Mouse (Mus musculus) kidney, postnatal 4 days (tissue): ENCODE data around the gene Topbp1.
"Not testable (repeated sequence)": the region's sequence is repeated elsewhere in the genome, so short reads cannot be mapped to it uniquely, and the experiment has no call there.

ENCODE experiments used
- DNase-seq, 2 experiments: peaks; one replicate each; pipeline ENCODE4 v3.0.0; 2021; ENCODE audit warnings: mixed read lengths in 2 of 2

The Topbp1 gene

DNA sequence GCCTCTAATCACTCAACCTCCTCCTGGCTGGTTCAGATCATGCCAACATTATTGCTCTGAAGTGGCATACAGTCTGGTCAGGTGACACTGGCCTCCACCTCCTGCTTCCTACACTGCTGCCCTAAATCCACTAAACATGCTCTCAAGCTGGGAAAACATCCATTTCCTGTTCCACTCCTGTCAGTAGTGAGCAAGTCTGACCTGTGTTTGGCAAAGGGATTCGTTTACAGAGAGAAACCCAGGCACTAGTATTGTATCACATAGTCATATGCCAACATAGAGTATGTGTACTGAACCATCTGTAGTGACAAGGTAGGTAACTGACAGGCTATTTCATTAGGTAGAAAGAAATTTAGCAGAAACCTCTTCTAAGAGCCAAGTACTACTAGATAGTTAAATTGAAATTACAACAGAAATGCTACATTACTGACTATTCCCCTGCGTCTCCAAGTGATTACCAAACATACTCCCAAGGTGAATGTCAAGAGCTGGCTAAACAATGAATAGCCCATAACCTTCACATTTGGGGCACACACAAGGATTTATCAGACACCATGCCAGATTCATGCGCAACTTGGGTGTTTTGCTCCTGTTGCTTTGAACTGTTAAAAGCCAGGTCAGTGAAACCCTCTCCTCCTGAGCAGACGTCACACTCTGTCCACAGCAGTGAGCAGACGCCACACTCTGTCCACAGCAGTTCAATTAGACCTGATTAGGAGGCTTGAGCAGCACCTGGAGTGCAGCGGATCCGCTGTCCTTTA, 48.7 kb downstream of the Topbp1 start:
- DNase-seq, result not testable (repeated sequence)

- no peak for DNase-seq
Observed at GRCm38 (mm10) chr9:103357893-103358292, 52.9 kb downstream of the Topbp1 start.

DNA sequence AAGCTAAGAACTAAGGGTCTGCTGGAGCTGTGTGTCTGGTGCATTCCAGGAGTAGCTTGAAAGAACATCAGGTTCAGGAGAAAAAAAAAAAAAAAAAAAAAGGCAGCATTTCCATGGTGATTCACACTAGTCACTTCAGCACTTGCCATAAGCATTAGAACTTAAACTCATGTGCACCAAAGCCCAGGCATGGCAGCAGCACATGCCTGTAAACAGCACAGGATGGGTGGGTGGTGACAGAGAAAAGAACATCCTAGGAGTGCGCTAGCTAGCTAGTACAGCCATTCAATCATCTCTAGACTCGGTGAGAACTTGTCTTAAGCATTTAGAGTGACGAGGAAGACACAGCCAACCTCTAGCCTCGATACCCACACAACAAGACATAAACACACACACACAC, 53.5 kb downstream of the Topbp1 start:
- DNase-seq, result no peak

GRCm38 (mm10) chr9:103360642-103361041, 55.6 kb downstream of the Topbp1 start:
- no peak for DNase-seq

GRCm38 (mm10) chr9:103363088-103363487, 58.1 kb downstream of the Topbp1 start:
- DNase-seq, result no peak

DNA sequence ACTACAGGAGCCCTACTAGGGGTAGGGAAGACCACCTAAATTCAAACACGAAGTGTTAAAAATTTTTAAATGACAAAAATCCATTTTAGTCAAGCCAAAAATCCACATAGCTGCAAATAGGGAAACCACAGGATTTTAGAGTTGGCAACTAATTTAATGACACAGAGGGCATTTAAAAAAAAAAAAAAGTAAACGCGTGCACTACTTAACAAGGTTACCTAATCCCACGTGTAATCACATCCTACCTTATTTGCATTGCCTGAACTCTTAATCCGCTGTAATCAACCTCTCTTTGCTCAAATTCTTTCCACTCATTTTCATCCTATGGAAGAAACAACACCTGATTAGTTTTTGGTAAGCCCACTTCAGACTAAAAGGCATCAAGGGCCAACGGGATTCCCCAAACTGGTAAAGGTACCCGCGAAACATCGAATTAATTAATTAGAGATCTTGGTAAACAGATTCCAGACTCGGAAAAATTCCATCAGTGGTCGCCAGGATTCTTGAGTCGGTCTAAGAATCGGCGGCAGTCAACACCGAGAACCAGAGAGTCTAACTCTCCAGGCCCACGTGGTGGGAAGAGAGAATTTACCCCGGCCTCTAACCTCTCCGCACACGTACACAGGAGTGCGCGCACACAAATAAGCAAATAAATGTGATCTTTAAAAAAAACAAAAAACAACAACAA, 58.9 kb downstream of the Topbp1 start:
- DNase-seq, result peak; percentile 28 to 47

- peak; percentile 73 to 84 for DNase-seq
Observed at GRCm38 (mm10) chr9:103364601-103365289, 59.7 kb downstream of the Topbp1 start.

DNA sequence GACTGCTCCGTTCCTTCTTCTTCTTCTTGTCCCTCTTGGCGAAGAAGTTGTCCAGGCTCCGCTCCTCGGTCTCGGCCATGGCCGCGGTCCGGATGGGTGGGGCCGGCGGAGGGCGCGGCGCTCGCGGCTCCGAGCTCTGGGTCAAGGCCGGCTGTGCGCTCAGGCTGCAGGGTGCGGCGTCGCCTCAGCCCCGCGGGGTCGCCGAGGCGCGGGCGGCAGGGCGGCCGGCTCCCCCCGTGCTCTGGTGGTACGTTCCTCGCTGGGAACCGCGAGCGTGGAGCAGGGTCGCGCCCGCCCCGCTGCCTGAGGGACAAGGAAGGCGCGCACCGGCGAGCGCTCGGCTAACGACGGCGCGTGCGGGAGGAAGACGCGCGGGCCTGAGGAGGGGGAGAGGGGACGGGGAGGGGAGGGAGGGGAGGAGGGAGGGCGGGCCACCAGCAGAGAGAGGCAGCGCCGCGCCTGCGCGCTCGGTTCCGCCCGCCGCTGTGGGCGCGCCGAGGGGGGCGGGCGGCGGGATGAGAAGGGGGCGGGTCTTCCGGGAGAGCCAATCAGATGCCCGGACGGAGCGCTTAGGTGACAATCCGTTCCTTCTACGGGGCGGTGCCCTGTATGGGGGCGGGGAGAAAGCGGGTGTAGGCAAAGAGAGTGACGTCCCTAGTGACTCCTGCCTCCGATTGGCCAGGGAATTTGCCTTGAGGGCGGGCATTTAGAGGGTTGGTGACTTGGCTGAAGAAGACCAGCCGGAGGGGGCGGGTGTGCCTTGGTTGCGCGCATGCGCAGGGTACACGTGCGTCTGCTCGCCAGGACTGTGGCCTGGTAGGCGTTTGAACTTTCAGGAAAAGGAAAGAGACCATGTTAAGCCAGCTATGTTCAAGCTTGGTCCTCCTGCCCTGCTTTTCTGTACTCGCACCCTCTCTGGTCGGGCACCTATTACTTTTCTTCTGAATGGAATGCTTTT, 60.6 kb downstream of the Topbp1 start, which contains the start of gene Cdv3:
Gene Cdv3 (minus strand): TSS at position 551 of the 958 bp plus-strand sequence.
- peak; percentile 99 to 100 for DNase-seq

- DNase-seq, result no peak
Observed at GRCm38 (mm10) chr9:103366356-103366755, 61.3 kb downstream of the Topbp1 start.

GRCm38 (mm10) chr9:103369951-103370350, 64.9 kb downstream of the Topbp1 start:
- no peak for DNase-seq

GRCm38 (mm10) chr9:103372271-103373010, 67.4 kb downstream of the Topbp1 start:
- DNase-seq, result no peak

DNA sequence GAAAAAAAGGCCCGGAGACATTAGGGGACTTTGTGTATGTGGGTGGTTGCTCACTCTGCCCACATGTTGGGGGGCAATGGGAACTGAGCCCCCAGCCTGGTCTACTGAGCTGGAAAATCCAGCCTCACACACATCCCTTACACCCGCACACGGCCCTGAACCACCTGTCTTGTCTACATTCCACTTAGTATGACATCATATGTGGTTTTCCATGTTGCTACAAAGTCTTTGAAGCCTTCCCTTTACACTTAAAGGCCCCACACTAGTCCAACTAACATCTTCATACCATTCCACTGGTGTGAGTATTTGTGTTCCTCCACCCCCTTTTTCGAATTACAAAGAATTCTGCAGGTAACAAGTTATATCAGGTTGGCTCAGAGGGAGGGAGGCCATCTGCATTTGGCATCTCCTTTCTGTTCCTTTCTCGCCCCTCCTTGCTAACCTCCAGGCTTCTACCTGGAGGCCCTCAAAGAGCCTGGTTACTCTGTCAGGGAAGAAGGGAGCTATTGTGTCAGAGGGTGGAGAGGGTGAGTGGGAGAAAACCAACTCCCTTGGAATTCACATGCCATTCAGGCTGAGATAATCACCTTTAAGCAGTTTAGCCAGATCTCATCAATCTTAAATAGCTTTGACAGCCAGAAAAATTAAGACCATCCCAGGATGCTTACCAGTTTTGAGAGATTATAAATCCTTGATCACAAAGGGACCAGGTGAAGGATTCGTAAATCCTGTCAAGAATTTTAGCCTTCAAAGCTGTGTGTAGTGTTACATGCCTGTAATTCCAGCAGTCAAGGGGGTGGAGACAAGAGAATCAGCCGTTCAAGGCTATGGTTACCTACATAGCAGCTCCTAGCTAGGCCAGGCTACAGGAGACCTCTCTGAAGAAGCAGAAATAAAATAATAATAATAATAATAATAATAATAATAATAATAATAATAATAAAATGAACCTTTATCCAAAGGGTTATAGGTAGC, 71.6 kb downstream of the Topbp1 start:
- no peak for DNase-seq

DNA sequence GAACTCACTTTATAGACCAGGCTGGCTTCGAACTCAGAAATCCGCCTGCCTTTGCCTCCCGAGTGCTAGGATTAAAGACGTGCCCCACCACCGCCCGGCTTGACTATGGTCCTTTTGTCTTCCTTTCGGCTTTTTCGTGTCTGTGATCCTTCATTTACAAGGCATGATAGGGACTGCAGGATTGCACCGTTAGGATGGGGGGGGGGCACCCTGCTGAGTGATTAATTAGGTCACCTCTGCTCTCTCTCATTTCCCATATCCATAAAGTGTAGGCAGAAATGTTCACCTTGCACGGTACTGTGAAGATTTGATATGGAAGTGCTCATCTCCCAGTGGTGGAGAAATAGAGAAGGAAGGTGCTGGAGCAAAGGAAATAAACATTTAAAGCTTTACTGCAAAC, 73.7 kb downstream of the Topbp1 start:
- no peak for DNase-seq

GRCm38 (mm10) chr9:103379199-103379598, 74.2 kb downstream of the Topbp1 start:
- DNase-seq, result no peak

GRCm38 (mm10) chr9:103380566-103380965, 75.6 kb downstream of the Topbp1 start:
- DNase-seq, result no peak

DNA sequence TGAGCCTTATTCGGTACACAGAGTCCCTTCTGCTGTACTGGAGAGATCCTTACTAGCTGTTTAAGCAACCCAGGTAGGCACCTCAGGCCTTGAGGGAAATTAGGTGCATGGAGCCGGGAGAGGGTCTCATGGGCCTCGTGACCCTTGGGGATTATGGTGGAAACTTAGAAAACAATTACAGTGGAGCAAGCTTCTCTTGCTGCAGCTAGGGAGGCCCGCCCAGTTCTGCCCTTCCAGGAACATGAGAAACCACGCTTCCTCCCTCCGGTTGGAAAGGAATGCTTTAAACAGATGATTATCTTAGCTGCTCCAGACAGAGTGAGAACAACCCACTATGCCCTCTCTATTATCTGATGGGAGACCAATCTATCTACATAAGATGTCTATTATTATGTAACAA, 78.0 kb downstream of the Topbp1 start:
- DNase-seq, result no peak

GRCm38 (mm10) chr9:103383576-103383975, 78.6 kb downstream of the Topbp1 start:
- no peak for DNase-seq

DNA sequence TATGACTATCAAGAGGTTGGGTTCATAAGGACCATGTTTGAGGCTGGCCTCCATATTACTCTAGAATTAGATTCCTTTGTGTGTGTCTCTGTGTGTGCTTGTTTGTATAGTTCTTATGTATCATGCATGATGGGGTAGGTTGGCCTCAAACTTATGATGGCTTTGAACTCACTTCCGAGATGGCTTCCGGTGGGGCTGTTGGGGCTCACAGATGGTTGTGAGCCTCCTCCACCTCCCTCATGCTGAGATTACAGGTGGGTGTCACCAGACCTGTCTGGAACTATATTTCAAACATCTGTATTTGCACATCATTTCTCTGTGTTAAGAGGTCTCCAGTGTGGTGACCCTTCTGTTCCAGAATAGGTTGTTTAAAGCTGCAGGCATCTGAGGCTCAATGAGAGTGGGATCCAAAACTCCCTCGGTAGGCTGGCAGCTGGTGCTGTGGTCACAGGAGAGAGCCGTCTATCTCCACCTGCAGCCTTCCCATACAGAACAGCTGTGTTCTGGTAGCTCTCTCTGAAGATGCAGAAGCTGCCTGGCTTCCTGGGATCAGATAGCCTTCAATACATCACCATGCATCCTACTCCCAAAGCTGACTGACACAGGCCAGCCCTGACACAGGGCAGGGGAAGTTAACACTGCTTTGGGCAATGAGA, 79.3 kb downstream of the Topbp1 start:
- no peak for DNase-seq

DNA sequence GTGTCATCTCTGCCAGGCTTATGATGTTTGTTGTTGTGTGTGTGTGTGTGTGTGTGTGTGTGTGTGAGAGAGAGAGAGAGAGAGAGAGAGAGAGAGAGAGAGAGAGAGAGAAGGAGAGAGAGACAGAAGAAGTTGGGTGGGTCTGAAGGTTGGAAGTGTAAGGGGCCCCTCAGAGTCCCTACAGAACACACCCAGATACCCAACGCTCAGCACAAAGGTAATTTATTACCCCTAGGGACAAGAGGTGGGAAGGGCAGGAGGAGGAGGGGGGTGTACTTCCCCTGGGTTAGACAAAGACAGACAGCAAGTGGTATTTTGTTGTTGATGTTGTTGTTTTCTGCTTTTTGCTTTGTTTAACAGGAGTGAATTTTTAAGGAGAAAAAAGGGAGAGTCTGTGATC, 80.6 kb downstream of the Topbp1 start:
- no peak for DNase-seq

GRCm38 (mm10) chr9:103386573-103386972, 81.6 kb downstream of the Topbp1 start:
- DNase-seq, result no peak
